Comparison of ENCODE assay signal across 8 mouse cellular contexts in genomic region chr2:105615891-105616733, GRCm38 (mm10). TPM values are rescaled to one million over a fixed set of nuclear protein-coding genes. Genes with fewer than 3 reads are reported as not detected.
DNase-seq lines count a peak whose midpoint lies in the region; ATAC-seq and TF ChIP-seq lines count a peak whose summit lies in the region.

No protein-coding gene starts in this region.

- H3K4me2 ChIP-seq in embryonic facial prominence, embryonic 15.5 days (replicated peaks): peak overlapping the region; percentile 42

- peaks cover 17% of the 10 kb centered on the region for H3K27me3 ChIP-seq in G1E (ENCODE audit: insufficient read depth, low read length)
- no peaks in the 10 kb centered on the region for H3K27me3 ChIP-seq in embryonic facial prominence, embryonic 15.5 days
- peaks cover 48% of the 10 kb centered on the region for H3K27me3 ChIP-seq in hindbrain, embryonic 10.5 days (ENCODE audit: insufficient read depth, poor library complexity, severe bottlenecking)

- no peaks in the 10 kb centered on the region for H3K36me3 ChIP-seq in G1E (replicated peaks)
- no peaks in the 10 kb centered on the region for H3K36me3 ChIP-seq in embryonic facial prominence, embryonic 15.5 days
- H3K36me3 ChIP-seq in hindbrain, embryonic 10.5 days: no peaks in the 10 kb centered on the region

- peak; percentile 29; the same call in 1 of the 2 replicates for TF ChIP-seq CTCF in G1E (IDR thresholded peaks at IDR 0.05; ENCODE audit: low read depth, low read length)

- H3K27ac ChIP-seq in embryonic facial prominence, embryonic 15.5 days (replicated peaks): no peak overlapping the region
- peak overlapping the region; percentile 82 for H3K27ac ChIP-seq in hindbrain, embryonic 10.5 days

- DNase-seq in G1E (ENCODE audit: low spot score): peak; percentile 33
- peak; percentile 21 to 46 for DNase-seq in adrenal gland, postnatal 36 days
- DNase-seq in hindbrain, embryonic 10.5 days (ENCODE audit: low spot score): peak; percentile 76
- DNase-seq in layer of hippocampus, postnatal 14 days (ENCODE audit: low spot score in 2 of 2): peak; percentile 48 to 52
- DNase-seq in lung, postnatal 36 days: peak; percentile 25
- DNase-seq in right cerebral cortex, postnatal 4 days: peak; percentile 48
- DNase-seq in T-cell, adult 2 months (ENCODE audit: low spot score): no peak

- no peak overlapping the region for H3K4me3 ChIP-seq in G1E (ENCODE audit: low read depth, low read length)
- peak overlapping the region; percentile 12; the same call in 1 of the 2 replicates for H3K4me3 ChIP-seq in embryonic facial prominence, embryonic 15.5 days (replicated peaks)
- peak overlapping the region; percentile 29 for H3K4me3 ChIP-seq in hindbrain, embryonic 10.5 days

- peaks cover 9% of the 10 kb centered on the region for H3K4me1 ChIP-seq in G1E (ENCODE audit: insufficient read depth, low read depth, low read length)
- H3K4me1 ChIP-seq in embryonic facial prominence, embryonic 15.5 days: peaks cover 8% of the 10 kb centered on the region; the same call in 1 of the 2 replicates
- peaks cover 40% of the 10 kb centered on the region for H3K4me1 ChIP-seq in hindbrain, embryonic 10.5 days (replicated peaks)

- ATAC-seq in G1E (ENCODE audit: extremely low read depth, insufficient number of reproducible peaks, low FRiP score, poor library complexity, severe bottlenecking): peak; percentile 34; the same call in 1 of the 2 replicates
- 0 out of 2 replicates have a peak, but pooled peaks have one; percentile 21 for ATAC-seq in embryonic facial prominence, embryonic 15.5 days (ENCODE audit: insufficient number of reproducible peaks, low FRiP score, low TSS enrichment, low read depth)

- no peak overlapping the region for H3K9ac ChIP-seq in embryonic facial prominence, embryonic 15.5 days

- no peaks in the 10 kb centered on the region for H3K9me3 ChIP-seq in G1E (replicated peaks)
- H3K9me3 ChIP-seq in embryonic facial prominence, embryonic 15.5 days (replicated peaks): no peaks in the 10 kb centered on the region
- no peaks in the 10 kb centered on the region for H3K9me3 ChIP-seq in hindbrain, embryonic 10.5 days

- WGBS in embryonic facial prominence, embryonic 15.5 days: 29% methylated on average over 18 of the region's 18 CpGs
- WGBS in hindbrain, embryonic 10.5 days: 25% methylated on average over 18 of the region's 18 CpGs

RNA-seq across cellular contexts. Expression of gene Pax6, which starts 52.6 kb away (rescaled TPM):
- 98.2 and 117 TPM in 2 replicates for total RNA-seq in G1E (2014; fragmentation: Nextera tagmentation)
- 67.3 and 71.0 TPM in 2 replicates for total RNA-seq in G1E (2017)
- 36.4 and 37.9 TPM in 2 replicates for polyA plus RNA-seq in G1E (2012)
- not detected for total RNA-seq in adrenal gland, postnatal 36 days (2021)
- 2.2 and 2.7 TPM in 2 replicates for polyA plus RNA-seq in embryonic facial prominence, embryonic 15.5 days (2015; fragmentation: Nextera tagmentation; extraction: Ambion mirVana)
- polyA plus RNA-seq in hindbrain, embryonic 10.5 days (2016; fragmentation: Nextera tagmentation; extraction: Ambion mirVana): 24.7 and 27.0 TPM in 2 replicates
- 10 to 100 TPM; 11.1 to 11.2 TPM for total RNA-seq in layer of hippocampus, postnatal 14 days (2021)

Comparison
In these comparisons a context has a peak if more than half of its experiments do, and no peak if none do; other contexts are left out.
1. RNA of gene Pax6, which starts 52.6 kb away (total RNA-seq): 67.3 to 117 TPM in G1E and 11.1 to 11.2 TPM in layer of hippocampus, postnatal 14 days; not detected in adrenal gland, postnatal 36 days; every median in the first group is over 10 times any median in the second.